Mouse (Mus musculus) liver, adult 2 months (tissue): ENCODE results near the gene Pdcd1. TPM values are rescaled to one million over a fixed set of nuclear protein-coding genes. Genes with fewer than 3 reads are reported as not detected.

ENCODE experiments used
- DNase-seq: peaks from one replicate; pipeline ENCODE4 v3.0.0-alpha.2; 2011; ENCODE audit warnings: low read depth, low spot score; ENCODE audit errors: extremely low read depth
- H3K27ac ChIP-seq: fragments of 200-500 bp; replicated peaks from 2 replicates; pipeline ENCODE4 v1.5.1; 2012; ENCODE audit warnings: low read depth, mild to moderate bottlenecking, control low read depth, inconsistent platforms, low read length; ENCODE audit not compliant: insufficient read depth
- H3K27me3 ChIP-seq: fragments of 200-500 bp; 2 replicates; pipeline ENCODE4 v1.6.1; 2012; ENCODE audit warnings: mild to moderate bottlenecking, moderate library complexity, low read length, inconsistent platforms; ENCODE audit not compliant: control insufficient read depth, insufficient read depth
- H3K36me3 ChIP-seq: fragments of 200-500 bp; 2 replicates; pipeline ENCODE4 v1.6.1; 2012; ENCODE audit warnings: low read length, inconsistent platforms; ENCODE audit not compliant: control insufficient read depth, insufficient read depth
- H3K4me1 ChIP-seq: fragments of 200-500 bp; 2 replicates; pipeline ENCODE4 v1.6.1; 2011; ENCODE audit warnings: low read length; ENCODE audit not compliant: control insufficient read depth, insufficient read depth
- H3K4me3 ChIP-seq: fragments of 200-500 bp; 2 replicates; pipeline ENCODE4 v1.5.1; 2011; ENCODE audit warnings: low read depth, mild to moderate bottlenecking, control low read depth, low read length, moderate library complexity; ENCODE audit not compliant: insufficient read depth
- H3K79me2 ChIP-seq: fragments of 200-500 bp; 2 replicates; pipeline ENCODE4 v1.6.1; 2012; ENCODE audit warnings: inconsistent platforms, mild to moderate bottlenecking, low read length, moderate library complexity; ENCODE audit not compliant: control insufficient read depth, insufficient read depth
- H3K9ac ChIP-seq: fragments of 200-500 bp; 2 replicates; pipeline ENCODE4 v1.6.1; 2012; ENCODE audit warnings: low read depth, mild to moderate bottlenecking, control low read depth, inconsistent platforms, low read length
- CTCF ChIP-seq: fragments of 200-500 bp; IDR thresholded peaks from 2 replicates; pipeline ENCODE4 v1.5.1; 2011; ENCODE audit warnings: low read depth, low read length, control low read depth
- POLR2A ChIP-seq: fragments of 200-500 bp; IDR thresholded peaks from 2 replicates; pipeline ENCODE4 v1.6.1; 2011; ENCODE audit warnings: low read length, control low read depth; ENCODE audit not compliant: insufficient read depth; ENCODE audit errors: extremely low read depth
- WGBS: fragments of 180-500 bp; shearing (Covaris S2); methylation state at CpG from one replicate; pipeline ENCODE4 v1.1.7; 2018; 5-methylcytosine and 5-hydroxymethylcytosine counted together
- polyA plus RNA-seq: library from polyadenylated mRNA; depleted of rRNA; stranded (reverse); fragments of >200 nt; gene quantifications from 2 replicates; pipeline ENCODE4 v1.2.3, GENCODE M21; 2012
- total RNA-seq: library from RNA; depleted of rRNA; stranded (reverse); fragments of >200 nt; gene quantifications from 2 replicates; pipeline ENCODE4 v1.2.3, GENCODE M21; 2014

Pdcd1 gene
- total and polyA plus RNA-seq, 2 experiments = 0.09 TPM; not detected in 1

DNA sequence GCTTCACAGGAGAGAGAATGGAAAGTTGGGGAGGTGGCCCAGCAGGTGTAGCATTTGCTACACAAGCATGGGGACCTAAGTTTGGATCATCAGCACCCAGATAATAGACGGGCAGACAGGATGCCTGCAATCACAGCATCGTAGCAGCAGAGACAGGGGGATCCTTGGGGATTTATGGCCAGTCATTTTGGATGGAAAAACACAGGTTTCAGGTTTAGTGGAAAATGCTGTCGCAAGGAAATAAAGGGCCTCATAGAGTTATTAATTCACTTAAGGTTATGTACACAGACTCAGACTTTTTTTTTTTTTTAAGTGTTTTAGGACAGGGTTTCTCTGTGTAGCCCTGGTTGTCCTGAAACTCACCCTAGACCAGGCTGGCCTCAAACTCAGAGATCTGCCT is 6.8 kb downstream of the Pdcd1 start:
- TF ChIP-seq CTCF (no peak), POLR2A (no peak)
- Histone ChIP-seq H3K79me2 (no peaks in the 10 kb centered on the region), H3K27ac (no peak overlapping the region), H3K4me1 (no peaks in the 10 kb centered on the region), H3K9ac (no peak overlapping the region), H3K4me3 (no peak overlapping the region), H3K36me3 (no peaks in the 10 kb centered on the region), H3K27me3 (no peaks in the 10 kb centered on the region)
- no peak for DNase-seq
- WGBS = 77% methylated on average over 3 of the region's 3 CpGs

DNA sequence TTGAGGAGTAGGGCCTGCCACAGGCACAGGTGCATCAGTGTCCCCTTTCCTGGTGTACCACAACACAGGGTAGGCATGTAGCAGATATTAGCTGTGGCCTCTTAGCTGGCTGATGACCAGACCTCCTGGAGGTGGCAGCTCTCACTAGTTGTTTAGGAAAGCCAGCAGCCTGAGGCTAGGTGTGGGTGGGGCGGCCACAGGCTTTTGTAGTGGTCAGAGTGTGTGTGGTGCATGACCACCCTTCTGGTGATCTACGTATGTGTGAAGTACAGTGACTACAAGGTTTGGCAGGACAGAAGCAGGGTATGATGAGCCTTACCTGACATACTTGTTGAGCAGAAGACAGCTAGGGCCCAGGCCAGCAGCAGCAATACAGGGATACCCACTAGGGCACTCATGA is 12.0 kb downstream of the Pdcd1 start:
- DNase-seq = no peak
- 92% methylated on average over 2 of the region's 2 CpGs for WGBS
- TF ChIP-seq POLR2A (no peak), CTCF (no peak)
- Histone ChIP-seq H3K4me1 (no peaks in the 10 kb centered on the region), H3K4me3 (no peak overlapping the region), H3K79me2 (no peaks in the 10 kb centered on the region), H3K36me3 (no peaks in the 10 kb centered on the region), H3K9ac (no peak overlapping the region), H3K27me3 (no peaks in the 10 kb centered on the region), H3K27ac (no peak overlapping the region)

DNA sequence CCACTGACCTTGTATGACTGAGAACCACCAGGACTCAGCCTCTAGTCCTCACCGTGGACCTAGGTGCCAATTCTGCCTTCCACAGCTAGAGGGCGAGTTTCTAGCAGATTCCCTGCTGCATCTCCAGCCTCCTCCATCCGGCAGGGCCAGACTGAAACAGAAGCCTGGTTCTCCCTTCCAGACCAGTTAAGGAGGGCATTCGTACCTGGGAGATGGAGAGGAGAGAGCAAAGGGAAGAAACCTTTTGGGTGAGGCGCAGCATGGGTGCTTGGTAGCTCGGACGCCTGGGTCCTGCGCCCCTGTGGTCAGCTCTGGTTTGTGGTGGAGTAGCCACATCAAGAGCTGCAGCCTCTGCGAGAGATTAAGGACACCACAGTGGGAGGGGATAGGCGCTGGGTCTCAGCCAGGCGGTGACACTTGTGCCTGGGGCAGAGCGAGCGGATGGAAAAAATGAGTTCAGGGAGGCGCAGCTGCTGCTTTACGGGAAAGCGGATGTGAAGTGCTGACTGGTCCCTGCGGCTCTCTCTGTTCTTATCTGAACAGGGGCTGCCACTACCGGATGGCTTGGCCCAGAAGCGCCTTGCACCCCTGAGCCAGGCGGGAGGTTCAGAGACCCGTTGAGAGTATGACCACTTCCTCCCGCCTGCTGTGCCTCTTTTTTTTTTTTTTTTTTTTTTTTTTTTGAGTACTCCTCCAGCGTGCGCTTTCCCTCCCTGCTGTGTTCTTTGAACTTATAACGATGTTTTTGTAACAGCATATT is 17.2 kb downstream of the Pdcd1 start:
- no peaks in the 10 kb centered on the region for H3K79me2 ChIP-seq
- peak overlapping the region; percentile 48 for H3K4me3 ChIP-seq
- TF ChIP-seq CTCF (peak; percentile 80), POLR2A (no peak)
- H3K27me3 ChIP-seq = no peaks in the 10 kb centered on the region
- H3K36me3 ChIP-seq = no peaks in the 10 kb centered on the region
- H3K9ac ChIP-seq = no peak overlapping the region; the same call in 1 of the 2 replicates
- WGBS = 1% methylated on average over 25 of the region's 25 CpGs
- peak; percentile 27 for DNase-seq
- H3K27ac ChIP-seq = peak overlapping the region; percentile 15; the same call in 1 of the 2 replicates
- no peaks in the 10 kb centered on the region for H3K4me1 ChIP-seq

GRCm38 (mm10) chr1:94033075-94033602 is 19.2 kb downstream of the Pdcd1 start:
- DNase-seq = no peak
- Histone ChIP-seq H3K79me2 (no peaks in the 10 kb centered on the region), H3K27ac (no peak overlapping the region), H3K9ac (no peak overlapping the region), H3K4me1 (no peaks in the 10 kb centered on the region), H3K27me3 (no peaks in the 10 kb centered on the region), H3K36me3 (no peaks in the 10 kb centered on the region), H3K4me3 (no peak overlapping the region)
- no peak for TF ChIP-seq POLR2A
- TF ChIP-seq CTCF = no peak
- WGBS = 95% methylated on average over 2 of the region's 2 CpGs

DNA sequence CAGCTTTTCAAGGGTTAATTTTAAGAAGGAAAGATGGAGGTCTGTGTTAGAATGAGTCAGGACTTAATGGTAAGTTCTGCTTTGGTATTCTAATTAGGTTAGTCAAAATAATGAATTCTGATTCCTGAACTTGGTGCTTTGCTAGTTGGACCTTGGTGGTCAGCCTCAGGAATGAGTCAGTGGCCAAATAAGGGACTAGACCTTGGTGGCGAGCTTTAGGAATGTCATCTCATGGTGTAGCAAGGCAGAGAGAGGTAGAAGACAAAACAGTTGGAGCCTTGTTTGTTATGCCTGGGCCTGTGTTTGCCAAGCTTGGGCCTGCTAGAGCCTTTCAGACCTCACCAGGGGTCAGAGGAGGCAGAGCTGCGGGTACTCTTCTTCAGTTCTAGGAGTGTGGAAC is 23.6 kb downstream of the Pdcd1 start:
- TF ChIP-seq POLR2A (no peak), CTCF (no peak)
- no peak overlapping the region for H3K4me3 ChIP-seq
- H3K27me3 ChIP-seq = no peaks in the 10 kb centered on the region; the same call in 1 of the 2 replicates
- WGBS = 84% methylated on average over 2 of the region's 2 CpGs
- DNase-seq = no peak
- no peak overlapping the region for H3K9ac ChIP-seq
- no peaks in the 10 kb centered on the region for H3K4me1 ChIP-seq
- no peaks in the 10 kb centered on the region for H3K36me3 ChIP-seq
- H3K27ac ChIP-seq = no peak overlapping the region
- no peaks in the 10 kb centered on the region for H3K79me2 ChIP-seq
